Mouse (Mus musculus): ENCODE measurements at regions not wholly inside any gene's neighbourhood (a gene's known extent, or its start where the extent isn't known, plus 50 kb on each side); places are given as distances from the start of the nearest gene placed in this dataset.

DNA sequence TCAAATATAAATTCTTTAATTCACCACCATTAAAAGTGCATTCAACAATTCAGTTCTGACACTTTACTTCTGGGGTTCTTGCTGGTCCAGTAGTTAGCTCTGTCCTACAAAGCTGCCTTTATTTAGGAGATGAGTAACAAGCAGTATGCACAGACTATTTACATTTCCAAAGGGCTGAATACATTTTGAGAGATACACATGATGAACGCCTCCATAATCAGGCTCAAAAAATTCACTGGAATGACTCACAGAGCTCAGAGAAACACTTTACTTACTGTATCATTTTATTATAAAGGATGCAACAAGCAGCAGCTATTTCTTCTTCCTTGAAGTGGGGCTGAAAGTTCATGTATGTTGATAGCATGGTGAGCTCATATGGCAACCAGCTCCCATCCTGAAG is 336.6 kb upstream of the Frg1 start:
- no peaks in the 10 kb centered on the region for H3K79me2 ChIP-seq (ENCODE audit: control insufficient read depth, insufficient read depth, low read length, poor library complexity)
- no peak for DNase-seq (ENCODE audit: low read depth, low spot score)
- no peak overlapping the region for H3K27ac ChIP-seq (ENCODE audit: control insufficient read depth, low read depth, low read length)
- no peaks in the 10 kb centered on the region for H3K27me3 ChIP-seq (ENCODE audit: control insufficient read depth in 1 of 2, insufficient read depth in 2 of 2, low read length in 2 of 2)
- no peak for TF ChIP-seq POLR2AphosphoS5 (IDR thresholded peaks at IDR 0.05; ENCODE audit: borderline replicate concordance, low read depth, low read length)
- TF ChIP-seq UBTF (IDR thresholded peaks at IDR 0.05; ENCODE audit: borderline replicate concordance, insufficient read depth, low read depth, low read length): no peak
- no peak for TF ChIP-seq TCF12 (IDR thresholded peaks at IDR 0.05; ENCODE audit: low read depth, low read length)
- TF ChIP-seq USF1 (IDR thresholded peaks at IDR 0.05; ENCODE audit: low read depth, low read length): no peak
- TF ChIP-seq MXI1 (IDR thresholded peaks at IDR 0.05; ENCODE audit: low read depth, low read length): no peak
- no peak for TF ChIP-seq MEF2A (IDR thresholded peaks at IDR 0.05; ENCODE audit: extremely low read depth, insufficient replicate concordance, low read depth, low read length, poor library complexity, severe bottlenecking)
- H3K9me3 ChIP-seq (replicated peaks; ENCODE audit: insufficient read depth, low read length): no peaks in the 10 kb centered on the region
- no peaks in the 10 kb centered on the region for H3K36me3 ChIP-seq (ENCODE audit: control insufficient read depth in 1 of 2, insufficient read depth in 2 of 2, low read length in 2 of 2)
- no peak overlapping the region for H3K9ac ChIP-seq (ENCODE audit: control insufficient read depth, low read depth, low read length, poor library complexity, severe bottlenecking)
- no peaks in the 10 kb centered on the region for H3K4me1 ChIP-seq (ENCODE audit: control insufficient read depth in 1 of 2, insufficient read depth in 2 of 2, low read length in 2 of 2)
- no peak overlapping the region for H3K4me3 ChIP-seq (ENCODE audit: control insufficient read depth in 1 of 2, insufficient read depth in 1 of 2, low read depth in 2 of 2, low read length in 2 of 2)

DNA sequence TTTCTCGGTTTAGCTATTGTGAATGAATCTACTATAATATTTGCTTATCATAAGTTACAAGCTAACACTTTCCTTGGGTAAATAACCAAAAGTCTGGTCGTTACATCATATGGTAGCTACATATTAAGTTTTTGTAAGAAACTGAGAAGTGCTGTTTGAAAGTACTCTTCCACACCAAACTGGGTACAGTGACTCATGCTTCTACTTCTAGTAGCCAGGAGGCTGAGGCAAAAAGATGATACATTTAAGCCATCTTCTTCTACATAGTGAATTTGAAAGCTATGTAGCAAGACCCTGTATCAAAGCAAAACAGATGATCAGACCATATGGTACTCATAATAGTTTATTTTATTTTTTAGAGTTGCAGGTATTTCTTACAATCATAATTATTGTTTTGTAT is 335.8 kb upstream of the Frg1 start:
- DNase-seq (ENCODE audit: low read depth, low spot score): no peak
- H3K4me3 ChIP-seq (ENCODE audit: control insufficient read depth in 1 of 2, insufficient read depth in 1 of 2, low read depth in 2 of 2, low read length in 2 of 2): no peak overlapping the region
- H3K9me3 ChIP-seq (replicated peaks; ENCODE audit: insufficient read depth, low read length): no peaks in the 10 kb centered on the region
- no peak for TF ChIP-seq CHD2 (IDR thresholded peaks at IDR 0.05; ENCODE audit: low read length)
- no peak for TF ChIP-seq POLR2AphosphoS5 (IDR thresholded peaks at IDR 0.05; ENCODE audit: borderline replicate concordance, low read depth, low read length)
- no peak for TF ChIP-seq CHD1 (IDR thresholded peaks at IDR 0.05; ENCODE audit: low read depth, low read length)
- no peak for TF ChIP-seq ELF1 (IDR thresholded peaks at IDR 0.05; ENCODE audit: low read depth, low read length)
- no peak for TF ChIP-seq RCOR1 (IDR thresholded peaks at IDR 0.05; ENCODE audit: low read depth, low read length)
- no peak for TF ChIP-seq NELFE (IDR thresholded peaks at IDR 0.05; ENCODE audit: low read depth, low read length)
- H3K36me3 ChIP-seq (ENCODE audit: control insufficient read depth in 1 of 2, insufficient read depth in 2 of 2, low read length in 2 of 2): no peaks in the 10 kb centered on the region
- H3K27ac ChIP-seq (ENCODE audit: control insufficient read depth, low read depth, low read length): no peak overlapping the region
- no peaks in the 10 kb centered on the region for H3K79me2 ChIP-seq (ENCODE audit: control insufficient read depth, insufficient read depth, low read length, poor library complexity)
- no peak overlapping the region for H3K9ac ChIP-seq (ENCODE audit: control insufficient read depth, low read depth, low read length, poor library complexity, severe bottlenecking)
- H3K4me1 ChIP-seq (ENCODE audit: control insufficient read depth in 1 of 2, insufficient read depth in 2 of 2, low read length in 2 of 2): no peaks in the 10 kb centered on the region
- H3K27me3 ChIP-seq (ENCODE audit: control insufficient read depth in 1 of 2, insufficient read depth in 2 of 2, low read length in 2 of 2): no peaks in the 10 kb centered on the region

DNA sequence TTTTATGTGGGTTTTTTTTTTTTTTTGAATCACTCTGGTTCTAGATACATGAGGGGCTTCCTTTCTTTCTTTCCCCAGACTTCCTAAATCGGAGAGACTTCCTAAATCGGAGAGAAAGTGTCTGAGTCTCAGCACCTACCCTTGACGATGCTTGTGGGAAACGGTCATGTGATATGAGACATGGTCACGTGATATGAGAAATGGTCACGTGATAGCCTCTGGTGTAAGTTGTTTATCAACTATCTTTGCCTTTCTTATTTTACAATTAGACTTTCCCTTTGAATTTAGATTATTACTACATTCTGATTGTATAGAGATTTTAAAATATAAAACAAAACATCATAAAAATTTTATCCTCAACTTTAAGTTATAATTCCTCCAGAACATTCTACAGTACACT is 330.1 kb upstream of the Frg1 start:
- no peak for DNase-seq (ENCODE audit: low read depth, low spot score)
- no peak overlapping the region for H3K9ac ChIP-seq (ENCODE audit: control insufficient read depth, low read depth, low read length, poor library complexity, severe bottlenecking)
- no peaks in the 10 kb centered on the region for H3K79me2 ChIP-seq (ENCODE audit: control insufficient read depth, insufficient read depth, low read length, poor library complexity)
- H3K36me3 ChIP-seq (ENCODE audit: control insufficient read depth in 1 of 2, insufficient read depth in 2 of 2, low read length in 2 of 2): no peaks in the 10 kb centered on the region
- no peak overlapping the region for H3K4me3 ChIP-seq (ENCODE audit: control insufficient read depth in 1 of 2, insufficient read depth in 1 of 2, low read depth in 2 of 2, low read length in 2 of 2)
- no peaks in the 10 kb centered on the region for H3K27me3 ChIP-seq (ENCODE audit: control insufficient read depth in 1 of 2, insufficient read depth in 2 of 2, low read length in 2 of 2)
- no peak overlapping the region for H3K27ac ChIP-seq (ENCODE audit: control insufficient read depth, low read depth, low read length)
- H3K9me3 ChIP-seq (replicated peaks; ENCODE audit: insufficient read depth, low read length): no peaks in the 10 kb centered on the region
- TF ChIP-seq USF2 (IDR thresholded peaks at IDR 0.05; ENCODE audit: borderline replicate concordance in 1 of 2, insufficient read depth in 1 of 2, low read depth in 1 of 2, low read length in 2 of 2) (0 out of 4 replicates have a peak, but pooled peaks of 1 of the 2 experiments have one; percentile 48), BHLHE40 (IDR thresholded peaks at IDR 0.05; ENCODE audit: borderline replicate concordance, low read depth, low read length) (no peak; the same call in 1 of the 2 replicates), SIN3A (IDR thresholded peaks at IDR 0.05; ENCODE audit: low read length) (no peak), USF1 (IDR thresholded peaks at IDR 0.05; ENCODE audit: low read depth, low read length) (peak; percentile 76), EP300 (IDR thresholded peaks at IDR 0.05; ENCODE audit: low read depth in 1 of 2, low read length in 2 of 2) (no peak)
- no peaks in the 10 kb centered on the region for H3K4me1 ChIP-seq (ENCODE audit: control insufficient read depth in 1 of 2, insufficient read depth in 2 of 2, low read length in 2 of 2)
